Mouse (Mus musculus): ENCODE results near the gene Dnah14.
"Not testable (repeated sequence)": the region's sequence is repeated elsewhere in the genome, so short reads cannot be mapped to it uniquely, and the experiment has no call there.

Dnah14 gene

DNA sequence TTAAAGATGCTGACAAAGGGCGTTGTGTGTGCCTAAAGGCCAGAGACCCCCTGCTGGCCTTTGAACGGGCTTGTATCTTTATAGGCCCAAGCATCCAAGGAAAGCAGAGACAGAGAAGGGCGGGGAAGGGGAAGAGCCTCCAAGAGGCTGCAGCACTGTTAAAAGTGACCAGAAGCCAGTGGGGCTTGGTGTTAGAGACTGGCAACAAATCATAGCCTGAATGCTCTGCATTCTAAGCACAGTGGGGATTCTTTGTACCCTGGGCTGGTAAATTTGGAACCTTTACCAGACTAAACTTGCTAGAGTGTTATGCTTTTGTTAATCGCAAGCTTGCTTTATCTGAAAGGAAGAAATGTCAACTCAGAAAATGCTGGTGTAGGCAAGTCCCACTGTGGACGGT is 163.9 kb downstream of the Dnah14 start:
- in situ Hi-C loops (cut with MboI; ENCODE audit: low pct_unique_long_range_greater_than_20kb in 1 of 2, low sequenced_read_pairs in 2 of 2, unreplicated experiment in 1 of 2): loop anchor here in 1 of 2 experiments (25.0 kb wide), 1 partner anchor 397 kb away; no protein-coding TSS in a partner anchor

DNA sequence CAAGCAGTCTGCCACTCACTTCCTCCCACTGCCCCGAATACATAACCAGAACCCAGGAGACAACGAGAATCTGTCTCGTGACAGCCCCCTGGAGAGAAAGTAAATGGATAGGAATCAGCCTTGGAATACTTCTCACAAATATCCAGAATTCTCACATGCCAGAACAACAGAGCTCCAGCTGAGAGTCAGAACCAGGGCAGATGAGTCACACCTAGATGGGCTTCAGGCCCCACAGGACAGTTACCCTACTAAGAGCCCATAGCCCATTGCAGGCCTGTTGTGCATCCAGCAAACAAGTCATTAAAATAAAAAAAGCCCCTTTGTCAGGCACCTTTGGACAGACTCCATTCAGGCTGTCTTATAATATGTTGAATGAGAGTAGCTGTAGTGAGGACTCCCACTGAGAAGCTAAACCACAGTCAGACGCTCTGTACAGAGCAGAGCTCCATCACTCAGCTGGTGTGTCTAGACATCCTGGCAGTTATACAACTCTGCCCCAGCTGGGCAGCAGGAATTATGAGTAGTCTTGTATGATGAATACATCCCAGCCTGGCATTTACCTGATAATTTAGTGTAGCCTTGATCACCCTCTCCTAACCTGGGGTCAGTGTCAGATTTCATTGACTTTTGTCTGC is 166.0 kb downstream of the Dnah14 start:
- in situ Hi-C loops (cut with MboI; ENCODE audit: low pct_unique_long_range_greater_than_20kb in 1 of 2, low sequenced_read_pairs in 2 of 2, unreplicated experiment in 1 of 2): loop anchor here in 1 of 2 experiments (25.0 kb wide), 1 partner anchor 395 kb away; no protein-coding TSS in a partner anchor

DNA sequence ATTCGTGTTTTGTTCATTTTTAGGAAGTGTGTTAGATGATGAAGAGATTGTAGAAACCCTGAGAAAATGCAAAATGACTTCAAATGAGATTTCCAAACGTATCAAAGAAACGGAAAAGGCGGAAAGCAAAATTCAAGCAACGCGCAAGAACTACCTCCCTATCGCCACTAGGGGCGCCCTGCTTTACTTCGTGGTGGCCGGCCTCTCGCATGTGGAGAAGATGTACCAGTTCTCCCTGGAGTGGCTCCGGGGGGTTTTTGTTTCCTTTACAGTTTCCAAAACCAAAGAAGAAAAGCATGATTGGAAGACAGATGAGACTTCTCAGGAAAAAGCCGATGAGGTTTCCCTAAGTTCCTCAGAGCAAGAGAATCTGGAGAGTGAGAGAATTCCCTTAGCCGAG is 193.0 kb downstream of the Dnah14 start:
- in situ Hi-C loops (cut with MboI; ENCODE audit: low pct_unique_long_range_greater_than_20kb in 1 of 2, low sequenced_read_pairs in 2 of 2, unreplicated experiment in 1 of 2): no loop called here

DNA sequence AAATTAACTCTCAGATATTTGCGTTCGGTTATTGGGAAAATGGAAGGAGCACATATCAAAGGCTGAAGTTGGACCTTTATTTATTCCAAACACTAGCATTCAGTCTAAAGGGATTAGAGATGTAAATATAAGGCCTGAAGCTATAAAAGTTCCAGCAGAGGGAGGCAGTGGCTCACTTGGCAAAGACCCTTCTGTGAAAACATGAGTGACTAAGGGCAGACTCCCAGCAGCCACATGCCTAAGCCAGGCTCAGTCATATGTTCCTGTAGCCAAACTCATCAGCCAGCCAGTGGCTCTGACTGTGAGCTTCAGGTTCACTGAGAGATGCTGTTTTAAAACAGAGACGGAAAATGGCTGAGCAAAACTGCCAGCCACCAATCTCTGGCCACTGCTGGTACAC is 195.5 kb downstream of the Dnah14 start:
- in situ Hi-C loops (cut with MboI; ENCODE audit: low pct_unique_long_range_greater_than_20kb in 1 of 2, low sequenced_read_pairs in 2 of 2, unreplicated experiment in 1 of 2): no loop called here

DNA sequence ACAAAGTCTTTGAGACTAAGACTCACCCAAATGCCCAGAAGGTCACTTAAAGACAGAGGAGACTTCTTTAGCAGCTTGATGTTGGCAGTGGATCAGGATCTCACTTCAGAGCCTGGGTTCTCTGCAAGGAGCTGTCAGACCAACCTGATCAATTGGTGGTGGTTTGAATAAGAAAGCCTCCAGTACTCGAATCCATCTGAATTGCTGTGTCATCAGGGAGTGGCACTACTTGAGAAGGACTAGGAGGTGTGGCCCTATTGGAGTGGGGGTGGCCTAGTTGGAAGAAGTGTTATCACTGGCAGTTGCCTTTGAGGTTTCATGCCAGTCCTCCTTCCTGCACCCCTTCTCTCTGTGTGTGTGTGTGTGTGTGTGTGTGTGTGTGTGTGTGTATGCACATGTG is 200.2 kb downstream of the Dnah14 start:
- in situ Hi-C loops (cut with MboI; ENCODE audit: low pct_unique_long_range_greater_than_20kb in 1 of 2, low sequenced_read_pairs in 2 of 2, unreplicated experiment in 1 of 2): no loop called here

GRCm38 (mm10) chr1:181782600-181782999 is 206.2 kb downstream of the Dnah14 start:
- in situ Hi-C loops (cut with MboI; ENCODE audit: low pct_unique_long_range_greater_than_20kb in 1 of 2, low sequenced_read_pairs in 2 of 2, unreplicated experiment in 1 of 2): not testable (repeated sequence)

- in situ Hi-C loops (cut with MboI; ENCODE audit: low pct_unique_long_range_greater_than_20kb in 1 of 2, low sequenced_read_pairs in 2 of 2, unreplicated experiment in 1 of 2): no loop called here
These were observed 213.6 kb downstream of the Dnah14 start for GRCm38 (mm10) chr1:181789952-181790351.

DNA sequence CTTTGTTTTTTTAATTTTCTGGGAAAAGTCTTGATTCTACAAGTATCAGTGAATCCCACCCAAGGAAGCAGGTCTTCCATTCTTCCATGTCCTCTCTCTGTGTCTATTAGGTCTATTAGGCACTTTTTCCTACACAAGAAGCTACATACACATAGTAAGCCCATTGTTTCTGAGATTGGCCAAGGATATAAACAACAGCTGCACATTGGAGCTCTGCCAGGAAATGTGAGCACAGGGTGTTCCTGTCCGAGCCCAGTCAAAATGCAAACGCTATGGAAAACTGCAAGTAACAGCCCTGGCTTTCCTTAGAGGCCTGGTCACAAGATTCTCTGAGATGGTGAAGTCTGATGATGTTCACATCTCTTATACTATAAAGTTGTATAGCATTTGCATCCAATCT is 217.2 kb downstream of the Dnah14 start:
- in situ Hi-C loops (cut with MboI; ENCODE audit: low pct_unique_long_range_greater_than_20kb in 1 of 2, low sequenced_read_pairs in 2 of 2, unreplicated experiment in 1 of 2): no loop called here

DNA sequence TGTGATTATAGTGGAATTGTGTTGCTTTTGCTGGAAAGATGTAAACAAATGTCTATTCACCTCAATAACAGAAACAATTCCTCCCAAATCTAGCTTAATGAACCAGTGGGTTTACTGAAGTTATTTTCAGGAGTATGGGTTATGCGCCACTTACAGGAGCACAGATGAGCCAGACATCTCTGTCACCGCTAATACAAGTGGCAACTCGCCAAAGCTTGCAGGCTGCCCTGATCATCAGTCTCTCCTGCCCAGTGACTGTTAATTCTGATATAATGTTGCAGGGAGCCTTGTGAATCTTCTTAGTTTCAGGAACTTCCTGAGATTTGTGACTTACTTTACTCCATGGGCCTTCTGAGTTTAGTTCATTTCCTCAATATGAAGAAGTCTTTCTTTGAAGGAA is 223.6 kb downstream of the Dnah14 start:
- in situ Hi-C loops (cut with MboI; ENCODE audit: low pct_unique_long_range_greater_than_20kb in 1 of 2, low sequenced_read_pairs in 2 of 2, unreplicated experiment in 1 of 2): no loop called here

DNA sequence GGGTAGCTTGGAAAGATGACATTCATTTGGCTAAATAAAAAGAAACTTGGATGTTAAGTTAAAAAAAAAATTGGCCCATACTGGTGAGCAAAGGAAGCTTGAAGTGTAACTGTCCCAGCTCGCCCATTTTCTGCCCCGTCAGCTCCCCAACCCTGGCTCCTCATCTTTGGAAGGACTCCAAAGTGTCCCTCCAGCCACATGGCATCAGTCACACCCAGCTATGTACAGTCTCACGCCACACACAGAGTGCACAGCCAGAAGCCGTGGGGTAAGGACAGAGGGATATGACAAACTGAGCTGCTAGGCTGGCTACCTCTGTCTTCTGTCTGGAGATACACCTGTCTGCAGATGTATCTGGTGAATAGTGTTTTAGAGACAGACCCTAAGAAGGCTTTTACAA is 224.3 kb downstream of the Dnah14 start:
- in situ Hi-C loops (cut with MboI; ENCODE audit: low pct_unique_long_range_greater_than_20kb in 1 of 2, low sequenced_read_pairs in 2 of 2, unreplicated experiment in 1 of 2): no loop called here

DNA sequence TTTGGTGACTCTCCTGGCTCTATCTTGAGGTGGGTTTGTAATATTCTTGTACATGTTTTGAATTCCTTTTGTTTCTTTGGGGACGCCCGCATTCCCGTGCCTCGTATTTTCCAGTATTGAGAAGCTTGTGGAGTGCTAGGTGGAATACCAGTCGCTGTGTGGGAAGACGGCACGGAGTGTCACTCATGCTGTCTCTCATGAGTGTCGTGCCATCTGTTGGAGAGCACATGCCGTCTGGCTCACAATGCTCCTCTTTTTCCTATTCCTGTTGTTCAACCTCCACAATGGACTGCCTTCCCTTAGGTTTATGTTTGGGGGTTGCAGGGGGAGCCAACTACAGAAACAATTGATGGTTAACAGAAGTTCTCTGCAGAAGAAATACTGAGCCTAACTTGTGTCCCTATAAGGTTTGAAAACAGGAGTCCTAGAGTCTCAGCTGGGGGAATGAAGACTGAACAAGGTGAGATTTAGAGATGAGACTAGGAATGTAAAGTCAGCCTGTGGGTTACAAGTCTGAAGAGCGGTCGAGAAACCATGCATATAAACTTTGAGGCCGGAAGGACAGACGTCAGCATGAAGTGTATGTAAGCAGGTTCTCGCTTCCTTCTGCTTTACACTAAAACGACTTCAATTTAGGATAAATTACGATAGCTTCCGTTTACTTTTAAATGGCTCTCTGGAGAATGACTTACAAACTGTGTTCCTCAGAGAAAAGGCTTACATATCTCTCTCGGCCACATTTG is 235.3 kb downstream of the Dnah14 start:
- in situ Hi-C loops (cut with MboI; ENCODE audit: low pct_unique_long_range_greater_than_20kb in 1 of 2, low sequenced_read_pairs in 2 of 2, unreplicated experiment in 1 of 2): no loop called here

GRCm38 (mm10) chr1:181826716-181827115 is 250.4 kb downstream of the Dnah14 start:
- in situ Hi-C loops (cut with MboI; ENCODE audit: low pct_unique_long_range_greater_than_20kb in 1 of 2, low sequenced_read_pairs in 2 of 2, unreplicated experiment in 1 of 2): no loop called here

- in situ Hi-C loops (cut with MboI; ENCODE audit: low pct_unique_long_range_greater_than_20kb in 1 of 2, low sequenced_read_pairs in 2 of 2, unreplicated experiment in 1 of 2): no loop called here
These were observed 252.0 kb downstream of the Dnah14 start for GRCm38 (mm10) chr1:181828365-181828764.

- in situ Hi-C loops (cut with MboI; ENCODE audit: low pct_unique_long_range_greater_than_20kb in 1 of 2, low sequenced_read_pairs in 2 of 2, unreplicated experiment in 1 of 2): no loop called here
These were observed 256.4 kb downstream of the Dnah14 start for GRCm38 (mm10) chr1:181832720-181833119.

- in situ Hi-C loops (cut with MboI; ENCODE audit: low pct_unique_long_range_greater_than_20kb in 1 of 2, low sequenced_read_pairs in 2 of 2, unreplicated experiment in 1 of 2): no loop called here
These were observed 256.8 kb downstream of the Dnah14 start for GRCm38 (mm10) chr1:181833143-181833542.

DNA sequence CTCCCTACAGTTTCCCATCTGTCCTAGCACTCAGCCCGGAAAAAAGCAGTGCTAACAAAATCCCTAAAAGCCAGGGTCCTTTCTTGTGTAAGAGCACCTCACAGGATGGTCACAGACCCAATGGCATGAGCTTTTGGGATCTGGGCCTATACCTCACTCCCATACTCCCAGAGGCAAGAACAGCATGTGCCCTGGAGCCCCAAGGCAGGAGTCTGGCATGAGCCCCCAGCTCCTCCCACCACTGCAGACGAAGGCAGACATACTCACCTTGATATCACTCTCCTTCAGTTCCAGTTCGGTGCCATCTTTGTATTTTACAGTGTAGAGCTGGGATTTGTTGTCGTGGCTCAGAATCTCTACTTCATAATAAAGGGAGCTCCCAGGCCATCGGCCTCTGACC is 261.8 kb downstream of the Dnah14 start:
- in situ Hi-C loops (cut with MboI; ENCODE audit: low pct_unique_long_range_greater_than_20kb in 1 of 2, low sequenced_read_pairs in 2 of 2, unreplicated experiment in 1 of 2): no loop called here

DNA sequence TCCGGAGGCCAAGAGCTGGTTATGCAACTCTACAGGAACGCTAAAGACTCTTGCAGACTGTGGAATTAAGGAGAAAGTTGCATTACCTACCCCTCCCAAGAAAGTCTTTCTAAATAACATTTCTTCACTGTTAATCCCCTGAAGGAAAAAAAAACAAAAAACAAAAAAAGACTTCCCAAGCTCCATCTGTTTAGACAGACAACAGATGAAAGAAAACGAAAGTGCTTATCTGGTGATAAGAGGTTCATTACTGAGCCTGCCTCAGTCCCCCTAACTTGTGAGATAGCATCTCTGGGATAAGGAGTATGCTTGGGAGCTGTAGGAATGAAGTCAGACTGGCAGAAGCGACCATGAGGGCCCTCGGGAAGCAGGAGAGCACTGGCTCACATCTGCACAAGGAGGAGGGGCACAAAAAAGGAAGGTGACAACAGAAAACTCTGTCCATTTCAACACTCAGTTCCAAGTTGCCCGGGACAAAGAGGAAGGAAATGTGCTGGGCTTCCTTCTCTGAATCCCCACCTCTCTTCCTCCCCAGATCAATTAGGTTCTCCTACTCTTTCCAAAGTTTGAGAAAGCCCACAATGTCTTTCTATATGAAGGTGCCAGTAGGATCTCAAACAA is 263.5 kb downstream of the Dnah14 start:
- in situ Hi-C loops (cut with MboI; ENCODE audit: low pct_unique_long_range_greater_than_20kb in 1 of 2, low sequenced_read_pairs in 2 of 2, unreplicated experiment in 1 of 2): no loop called here

DNA sequence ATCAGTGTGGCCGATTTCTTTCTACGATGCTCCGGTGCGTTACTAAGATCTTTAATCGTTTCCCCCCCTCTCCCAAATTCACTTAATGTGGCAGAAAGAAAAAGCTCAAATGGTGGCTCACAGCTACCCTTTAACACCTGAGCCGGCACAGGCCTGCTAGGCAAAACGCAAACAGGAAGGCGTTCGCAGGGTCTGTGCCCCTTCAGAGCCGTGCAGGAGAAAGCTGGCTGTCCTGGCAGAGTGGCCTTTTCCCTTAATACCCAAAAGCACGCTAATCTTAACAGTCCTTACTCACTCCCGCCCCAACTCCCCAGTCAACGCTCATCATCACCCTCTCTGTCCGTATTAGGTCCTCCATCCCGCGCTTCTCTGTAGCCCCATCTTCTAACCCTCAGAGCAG is 265.0 kb downstream of the Dnah14 start:
- in situ Hi-C loops (cut with MboI; ENCODE audit: low pct_unique_long_range_greater_than_20kb in 1 of 2, low sequenced_read_pairs in 2 of 2, unreplicated experiment in 1 of 2): no loop called here

DNA sequence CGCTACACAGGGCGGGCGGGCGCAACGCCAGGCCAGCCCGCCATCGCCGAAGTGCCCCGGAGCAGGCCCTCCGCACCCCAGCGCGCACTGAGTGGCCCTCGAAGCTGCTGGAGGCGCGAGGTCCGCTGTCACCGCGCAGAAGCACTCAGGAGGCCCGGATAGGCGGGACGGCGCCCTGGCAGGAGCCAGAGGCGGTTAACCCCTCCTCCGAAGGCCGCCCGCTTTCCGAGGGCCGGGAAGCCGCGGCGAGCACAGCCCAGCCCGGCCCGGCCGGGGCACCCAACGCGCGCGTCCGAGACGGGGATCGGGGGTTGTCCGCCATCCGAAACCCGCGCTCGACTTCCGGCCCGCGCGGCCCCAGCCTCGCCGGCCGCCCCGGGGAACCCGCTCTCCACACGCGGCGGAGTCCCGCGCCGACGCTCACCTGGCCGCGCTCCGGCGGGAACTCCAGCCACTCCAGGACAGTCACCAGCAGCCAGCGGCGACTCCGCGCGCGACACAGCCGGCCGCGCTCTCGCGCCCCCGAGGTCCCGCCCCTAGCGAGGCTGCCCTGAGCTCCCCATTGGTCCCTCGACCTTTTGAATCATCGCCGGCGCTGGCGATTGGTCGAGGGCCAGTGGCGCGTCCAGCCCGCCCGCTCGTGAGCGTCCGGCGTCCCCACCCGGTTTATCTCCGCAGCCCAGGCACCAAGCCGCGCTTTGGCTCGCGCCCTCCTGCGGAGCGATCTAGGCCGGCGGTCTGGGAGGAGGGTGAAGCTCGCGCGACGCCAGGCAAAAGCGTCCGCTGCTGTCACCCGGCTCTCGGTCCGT is 265.7 kb downstream of the Dnah14 start:
- in situ Hi-C loops (cut with MboI; ENCODE audit: low pct_unique_long_range_greater_than_20kb in 1 of 2, low sequenced_read_pairs in 2 of 2, unreplicated experiment in 1 of 2): no loop called here

Measured in mouse embryonic stem cell (cell line).